Mouse (Mus musculus) heart, embryonic 10.5 days (tissue): ENCODE results near the gene Ttc23. TPM values are rescaled to one million over a fixed set of nuclear protein-coding genes. Genes with fewer than 3 reads are reported as not detected.
A peak's percentile ranks its signal among the peaks of the same experiment; 100 is the strongest.

ENCODE experiments used
- DNase-seq: peaks from one replicate; pipeline ENCODE4 v3.0.0-alpha.2; 2017; ENCODE audit warnings: low spot score
- H3K27ac ChIP-seq: fragments of 300-500 bp; sonication (generic); 2 replicates; pipeline ENCODE4 v1.5.1; 2016; ENCODE audit warnings: mild to moderate bottlenecking
- H3K27me3 ChIP-seq: fragments of 300-500 bp; sonication (generic); 2 replicates; pipeline ENCODE4 v1.6.1; 2016; ENCODE audit warnings: mild to moderate bottlenecking; ENCODE audit not compliant: poor library complexity, insufficient read depth, severe bottlenecking
- H3K36me3 ChIP-seq: fragments of 300-500 bp; sonication (generic); 2 replicates; pipeline ENCODE4 v1.6.1; 2016; ENCODE audit warnings: mild to moderate bottlenecking, moderate library complexity
- H3K4me1 ChIP-seq: fragments of 300-500 bp; sonication (generic); 2 replicates; pipeline ENCODE4 v1.6.1; 2016; ENCODE audit warnings: mild to moderate bottlenecking
- H3K4me3 ChIP-seq: fragments of 300-500 bp; sonication (generic); 2 replicates; pipeline ENCODE4 v1.5.1; 2016; ENCODE audit warnings: mild to moderate bottlenecking, moderate library complexity
- H3K9me3 ChIP-seq: fragments of 300-500 bp; sonication (generic); 2 replicates; pipeline ENCODE4 v1.6.1; 2016; ENCODE audit warnings: mild to moderate bottlenecking, moderate library complexity
- WGBS: fragments of 180-500 bp; shearing (Covaris S2); methylation state at CpG from one replicate; pipeline ENCODE4 v1.1.7; 2016; 5-methylcytosine and 5-hydroxymethylcytosine counted together
- polyA plus RNA-seq: library from polyadenylated mRNA; unstranded; fragments of >200 nt; fragmentation: Nextera tagmentation; extraction: Ambion mirVana; gene quantifications from 2 replicates; pipeline ENCODE4 v1.2.1, GENCODE M21; 2016

Gene Ttc23
- polyA plus RNA-seq, 1 experiment from 2014 or later, result 27.1 TPM

- peaks cover 52% of the 10 kb centered on the region for H3K4me1 ChIP-seq
- no peaks in the 10 kb centered on the region for H3K9me3 ChIP-seq
- H3K36me3 ChIP-seq, result peaks cover 43% of the 10 kb centered on the region
- peak; percentile 87 for DNase-seq
- H3K27me3 ChIP-seq, result no peaks in the 10 kb centered on the region
- 0 out of 2 replicates have a peak overlapping the region, but pooled peaks have one; percentile 31 for H3K4me3 ChIP-seq
- H3K27ac ChIP-seq, result peak overlapping the region; percentile 77
- 38% methylated on average over 19 of the region's 19 CpGs for WGBS
Measured at GRCm38 (mm10) chr7:67713820-67714510, 66.8 kb downstream of the Ttc23 start.

DNA sequence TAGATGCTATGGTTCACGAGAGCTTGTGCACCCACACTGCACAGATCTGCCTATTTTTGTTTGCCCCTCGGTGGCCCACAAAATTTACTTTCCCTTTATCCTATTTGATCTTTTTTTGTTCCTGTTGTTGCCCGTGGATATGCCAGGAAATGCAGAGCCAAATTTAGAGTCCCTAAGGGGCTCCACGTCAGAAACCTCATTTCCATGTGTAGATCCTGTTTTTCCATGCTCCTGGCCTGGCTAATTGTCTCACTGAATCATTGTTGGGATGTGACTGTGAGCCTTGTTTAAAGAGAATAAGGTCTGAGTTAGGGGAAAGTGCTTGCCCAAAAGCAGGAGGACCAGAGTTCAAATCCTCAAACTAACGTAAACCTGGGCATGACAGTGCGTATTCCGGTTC lies 68.0 kb downstream of the Ttc23 start:
- H3K27ac ChIP-seq, result peak overlapping the region; percentile 77
- peaks cover 40% of the 10 kb centered on the region for H3K36me3 ChIP-seq
- WGBS, result 68% methylated on average over 7 of the region's 7 CpGs
- DNase-seq, result no peak
- H3K9me3 ChIP-seq, result no peaks in the 10 kb centered on the region
- H3K4me3 ChIP-seq, result no peak overlapping the region
- peaks cover 50% of the 10 kb centered on the region for H3K4me1 ChIP-seq
- no peaks in the 10 kb centered on the region for H3K27me3 ChIP-seq

DNA sequence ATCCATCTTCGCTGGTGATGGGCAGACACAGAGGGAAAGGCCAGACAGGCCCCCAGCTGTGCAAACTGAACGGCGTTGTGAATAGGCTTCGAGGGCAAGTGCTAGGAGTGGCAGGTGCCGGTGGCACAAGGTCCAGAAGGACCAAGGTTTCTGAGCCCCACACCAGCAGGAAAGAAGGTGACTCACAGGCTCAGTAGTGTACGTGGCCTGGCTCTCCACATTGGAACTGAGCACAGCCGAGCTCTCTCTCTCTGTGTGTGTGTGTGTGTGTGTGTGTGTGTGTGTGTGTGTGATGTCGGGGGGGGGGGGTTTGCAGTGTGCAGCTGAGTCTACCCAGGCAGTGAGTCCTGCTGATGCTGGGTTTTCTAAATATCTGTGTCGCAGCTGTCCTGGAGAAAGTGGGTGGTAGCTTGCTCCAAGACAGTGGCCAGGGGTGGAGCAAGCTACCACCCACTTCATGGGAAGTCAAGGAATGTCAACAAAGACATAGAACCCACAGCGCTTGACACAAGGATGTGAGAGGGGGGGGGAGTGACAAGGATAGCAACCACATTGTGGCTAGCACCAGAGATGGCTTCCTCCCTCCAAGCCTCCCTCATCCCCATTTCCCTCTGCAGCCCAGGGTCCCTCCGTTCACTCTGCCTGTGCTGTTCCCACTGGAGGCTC lies 69.1 kb downstream of the Ttc23 start:
- Histone ChIP-seq H3K4me1 (peaks cover 46% of the 10 kb centered on the region), H3K4me3 (no peak overlapping the region), H3K36me3 (peaks cover 40% of the 10 kb centered on the region), H3K27ac (0 out of 2 replicates have a peak overlapping the region, but pooled peaks have one; percentile 53), H3K9me3 (no peaks in the 10 kb centered on the region), H3K27me3 (no peaks in the 10 kb centered on the region)
- 81% methylated on average over 11 of the region's 11 CpGs for WGBS
- no peak for DNase-seq

DNA sequence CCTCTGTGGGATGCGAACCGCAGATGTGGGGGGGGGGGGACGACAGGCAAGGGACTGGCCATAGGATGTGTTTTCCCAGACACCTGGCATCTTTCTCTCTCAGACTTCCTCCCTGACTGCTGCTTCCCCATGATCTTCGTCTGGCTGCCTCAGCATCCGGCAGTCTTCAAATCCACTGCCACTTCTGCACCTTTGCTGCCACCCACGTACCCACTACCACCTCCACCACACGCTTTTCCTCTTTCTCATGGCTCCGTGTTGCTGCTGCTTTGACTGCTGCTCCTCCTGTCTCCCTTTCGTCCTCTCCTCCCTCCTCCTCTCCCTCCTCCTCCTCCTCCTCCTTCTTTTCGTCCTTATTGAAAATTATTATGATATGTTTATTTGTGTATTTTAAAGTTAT lies 69.7 kb downstream of the Ttc23 start:
- no peak for DNase-seq
- H3K9me3 ChIP-seq, result no peaks in the 10 kb centered on the region
- 81% methylated on average over 10 of the region's 10 CpGs for WGBS
- H3K4me1 ChIP-seq, result peaks cover 46% of the 10 kb centered on the region
- H3K36me3 ChIP-seq, result peaks cover 34% of the 10 kb centered on the region
- H3K27me3 ChIP-seq, result no peaks in the 10 kb centered on the region
- H3K27ac ChIP-seq, result 0 out of 2 replicates have a peak overlapping the region, but pooled peaks have one; percentile 53
- H3K4me3 ChIP-seq, result no peak overlapping the region

DNA sequence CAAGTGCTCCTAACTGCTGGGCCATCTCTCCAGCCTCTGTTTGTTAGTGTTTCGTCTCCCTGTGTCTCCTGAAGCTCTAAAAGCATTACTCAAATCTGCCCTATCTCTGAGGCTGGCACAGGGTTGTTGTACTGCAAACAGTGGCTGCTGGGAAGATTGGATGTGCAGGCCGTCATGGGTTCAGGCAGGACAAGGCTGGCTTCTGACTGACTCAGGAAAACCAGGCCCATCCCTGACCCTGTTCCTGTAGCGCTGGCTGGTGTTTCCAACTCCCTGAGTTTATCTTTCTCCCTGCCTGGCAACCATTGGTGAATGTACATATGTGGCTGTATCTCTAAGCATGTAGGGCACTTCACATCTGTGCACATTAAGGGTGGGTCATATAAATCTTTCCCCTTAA lies 70.3 kb downstream of the Ttc23 start:
- 71% methylated on average over 3 of the region's 3 CpGs for whole genome bisulfite sequencing
- no peak for DNase-seq
- Histone ChIP-seq H3K27ac (no peak overlapping the region), H3K4me3 (no peak overlapping the region), H3K27me3 (no peaks in the 10 kb centered on the region), H3K36me3 (peaks cover 28% of the 10 kb centered on the region), H3K9me3 (no peaks in the 10 kb centered on the region), H3K4me1 (peaks cover 46% of the 10 kb centered on the region)

- Histone ChIP-seq H3K27ac (peak overlapping the region; percentile 65; the same call in 1 of the 2 replicates), H3K4me1 (peaks cover 45% of the 10 kb centered on the region), H3K4me3 (0 out of 2 replicates have a peak overlapping the region, but pooled peaks have one; percentile 8), H3K36me3 (peaks cover 26% of the 10 kb centered on the region), H3K9me3 (no peaks in the 10 kb centered on the region), H3K27me3 (no peaks in the 10 kb centered on the region)
- WGBS, result 36% methylated on average over 8 of the region's 8 CpGs
- no peak for DNase-seq
Measured at GRCm38 (mm10) chr7:67718804-67719203, 71.6 kb downstream of the Ttc23 start.

- H3K27me3 ChIP-seq, result no peaks in the 10 kb centered on the region
- H3K4me1 ChIP-seq, result peaks cover 18% of the 10 kb centered on the region
- peaks cover 39% of the 10 kb centered on the region for H3K36me3 ChIP-seq
- no peak overlapping the region for H3K27ac ChIP-seq
- H3K4me3 ChIP-seq, result no peak overlapping the region
- no peaks in the 10 kb centered on the region for H3K9me3 ChIP-seq
- 44% methylated on average over 2 of the region's 2 CpGs for WGBS
- DNase-seq, result no peak
Measured at GRCm38 (mm10) chr7:67722163-67722562, 75.0 kb downstream of the Ttc23 start.

- peaks cover 56% of the 10 kb centered on the region for H3K36me3 ChIP-seq
- peaks cover 7% of the 10 kb centered on the region; the same call in 1 of the 2 replicates for H3K4me1 ChIP-seq
- no peak overlapping the region for H3K27ac ChIP-seq
- 80% methylated on average over 4 of the region's 4 CpGs for WGBS
- no peak overlapping the region for H3K4me3 ChIP-seq
- no peak for DNase-seq
- no peaks in the 10 kb centered on the region for H3K9me3 ChIP-seq
- H3K27me3 ChIP-seq, result no peaks in the 10 kb centered on the region
Measured at GRCm38 (mm10) chr7:67724536-67724935, 77.3 kb downstream of the Ttc23 start.

DNA sequence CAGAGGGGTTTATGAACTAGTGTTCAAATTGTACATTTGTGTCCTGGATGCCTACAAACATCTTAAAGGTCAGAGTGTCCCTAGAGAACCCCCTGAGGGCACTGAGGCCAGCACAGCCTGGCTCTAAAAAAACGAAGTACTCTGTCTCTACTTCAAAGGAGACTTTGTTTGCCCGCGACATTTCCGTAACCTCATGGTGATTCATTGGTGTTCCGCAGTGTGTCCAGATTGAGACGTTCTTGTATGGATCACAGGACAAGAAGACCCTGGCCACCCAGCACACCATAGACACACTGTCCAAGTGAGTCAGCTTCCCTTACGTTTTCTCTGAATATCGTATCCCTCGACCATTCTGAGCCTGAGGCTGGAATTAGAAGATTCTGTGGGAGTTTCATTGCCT lies 77.8 kb downstream of the Ttc23 start:
- no peak overlapping the region for H3K4me3 ChIP-seq
- no peak overlapping the region for H3K27ac ChIP-seq
- DNase-seq, result no peak
- 0 out of 2 replicates have a peak, but pooled peaks cover 5% of the 10 kb centered on the region for H3K4me1 ChIP-seq
- H3K36me3 ChIP-seq, result peaks cover 52% of the 10 kb centered on the region
- WGBS, result 85% methylated on average over 9 of the region's 9 CpGs
- H3K9me3 ChIP-seq, result no peaks in the 10 kb centered on the region
- no peaks in the 10 kb centered on the region for H3K27me3 ChIP-seq

DNA sequence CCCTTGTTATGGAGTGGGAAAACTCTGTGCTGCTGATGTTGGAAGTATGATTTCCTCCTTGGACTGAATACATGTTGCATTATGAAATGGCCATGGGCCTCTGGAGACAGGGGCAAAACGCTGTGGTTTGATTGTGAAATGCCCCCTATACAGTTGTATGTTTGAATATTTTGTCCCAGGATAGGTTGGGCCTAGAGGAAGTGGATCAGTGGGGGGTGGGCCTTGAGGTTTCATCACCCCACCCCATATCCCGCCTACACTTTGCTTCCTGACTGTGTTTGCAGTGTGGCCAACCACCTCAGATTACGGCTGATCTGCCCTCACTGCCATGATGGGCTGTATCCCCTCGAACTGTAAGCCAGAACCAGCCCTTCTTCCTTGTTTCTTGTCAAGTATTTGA lies 81.0 kb downstream of the Ttc23 start:
- WGBS, result 85% methylated on average over 4 of the region's 4 CpGs
- Histone ChIP-seq H3K4me1 (peaks cover 33% of the 10 kb centered on the region), H3K9me3 (no peaks in the 10 kb centered on the region), H3K4me3 (no peak overlapping the region), H3K27me3 (no peaks in the 10 kb centered on the region), H3K36me3 (peaks cover 42% of the 10 kb centered on the region), H3K27ac (no peak overlapping the region)
- DNase-seq, result no peak

DNA sequence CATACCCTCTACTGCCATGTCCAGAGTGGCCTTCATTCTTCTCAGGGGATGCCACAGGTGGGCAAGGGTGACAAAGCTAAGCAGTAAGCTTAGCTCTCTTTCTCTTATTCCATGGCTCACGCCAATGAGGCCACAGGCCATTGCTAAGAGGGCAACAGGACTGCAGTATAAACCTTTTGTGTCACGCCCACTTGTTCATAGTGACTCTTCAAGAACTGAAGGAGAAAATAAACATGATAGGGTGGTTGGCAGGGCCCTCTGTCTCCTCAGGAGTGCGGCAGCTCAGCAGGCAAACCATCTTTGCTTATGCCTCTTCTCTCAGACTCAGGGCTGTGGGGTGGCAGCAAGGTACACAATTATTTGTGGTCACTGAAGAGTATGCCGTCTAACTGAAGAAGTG lies 81.6 kb downstream of the Ttc23 start:
- Histone ChIP-seq H3K27me3 (no peaks in the 10 kb centered on the region), H3K36me3 (peaks cover 42% of the 10 kb centered on the region), H3K27ac (no peak overlapping the region), H3K4me1 (peaks cover 39% of the 10 kb centered on the region), H3K4me3 (no peak overlapping the region), H3K9me3 (no peaks in the 10 kb centered on the region)
- WGBS, result 85% methylated on average over 4 of the region's 4 CpGs
- DNase-seq, result no peak

GRCm38 (mm10) chr7:67730431-67731110 lies 83.4 kb downstream of the Ttc23 start:
- Histone ChIP-seq H3K36me3 (peaks cover 37% of the 10 kb centered on the region), H3K27ac (no peak overlapping the region), H3K27me3 (no peaks in the 10 kb centered on the region), H3K4me1 (peaks cover 50% of the 10 kb centered on the region), H3K9me3 (no peaks in the 10 kb centered on the region), H3K4me3 (no peak overlapping the region)
- WGBS, result 60% methylated on average over 5 of the region's 5 CpGs
- DNase-seq, result no peak

- Histone ChIP-seq H3K36me3 (peaks cover 25% of the 10 kb centered on the region), H3K4me3 (no peak overlapping the region), H3K9me3 (no peaks in the 10 kb centered on the region), H3K4me1 (peaks cover 53% of the 10 kb centered on the region), H3K27me3 (no peaks in the 10 kb centered on the region), H3K27ac (no peak overlapping the region; the same call in 1 of the 2 replicates)
- DNase-seq, result no peak
- WGBS, result 56% methylated on average over 4 of the region's 4 CpGs
Measured at GRCm38 (mm10) chr7:67732276-67732675, 85.1 kb downstream of the Ttc23 start.
